Mouse (Mus musculus) forebrain, embryonic 12.5 days (tissue): ENCODE measurements around the gene Trhr2. TPM values are rescaled to one million over a fixed set of nuclear protein-coding genes. Genes with fewer than 3 reads are reported as not detected.

Experiments used
- ATAC-seq: fragments of 200-750 bp; cut with Nextera tagmentation; 2 replicates; pipeline ENCODE4 v1.8.0; 2017; ENCODE audit warnings: moderate TSS enrichment; ENCODE audit not compliant: low FRiP score
- H3K27ac ChIP-seq: fragments of 300-500 bp; sonication (generic); 2 replicates; pipeline ENCODE4 v1.5.1; 2016; ENCODE audit warnings: mild to moderate bottlenecking
- H3K27me3 ChIP-seq: fragments of 300-500 bp; sonication (generic); 2 replicates; pipeline ENCODE4 v1.6.1; 2016; ENCODE audit warnings: mild to moderate bottlenecking
- H3K36me3 ChIP-seq: fragments of 300-500 bp; sonication (generic); replicated peaks from 2 replicates; pipeline ENCODE4 v1.6.1; 2016; ENCODE audit warnings: mild to moderate bottlenecking
- H3K4me1 ChIP-seq: fragments of 300-500 bp; sonication (generic); 2 replicates; pipeline ENCODE4 v1.6.1; 2016
- H3K4me2 ChIP-seq: fragments of 300-500 bp; sonication (generic); 2 replicates; pipeline ENCODE4 v1.6.1; 2016; ENCODE audit warnings: mild to moderate bottlenecking, moderate library complexity
- H3K4me3 ChIP-seq: fragments of 300-500 bp; sonication (generic); replicated peaks from 2 replicates; pipeline ENCODE4 v1.5.1; 2016; ENCODE audit warnings: mild to moderate bottlenecking
- H3K9ac ChIP-seq: fragments of 300-500 bp; sonication (generic); 2 replicates; pipeline ENCODE4 v1.6.1; 2016; ENCODE audit warnings: mild to moderate bottlenecking
- H3K9me3 ChIP-seq: fragments of 300-500 bp; sonication (generic); 2 replicates; pipeline ENCODE4 v1.6.1; 2016
- whole genome bisulfite sequencing: fragments of 180-500 bp; shearing (Covaris S2); methylation state at CpG from one replicate; pipeline ENCODE4 v1.1.7; 2016; 5-methylcytosine and 5-hydroxymethylcytosine counted together
- polyA plus RNA-seq: library from polyadenylated mRNA; unstranded; fragments of >200 nt; fragmentation: Nextera tagmentation; extraction: Ambion mirVana; gene quantifications from 2 replicates; pipeline ENCODE4 v1.2.1, GENCODE M21; 2016

Gene Trhr2
- polyA plus RNA-seq, 1 experiment from 2014 or later: not detected

DNA sequence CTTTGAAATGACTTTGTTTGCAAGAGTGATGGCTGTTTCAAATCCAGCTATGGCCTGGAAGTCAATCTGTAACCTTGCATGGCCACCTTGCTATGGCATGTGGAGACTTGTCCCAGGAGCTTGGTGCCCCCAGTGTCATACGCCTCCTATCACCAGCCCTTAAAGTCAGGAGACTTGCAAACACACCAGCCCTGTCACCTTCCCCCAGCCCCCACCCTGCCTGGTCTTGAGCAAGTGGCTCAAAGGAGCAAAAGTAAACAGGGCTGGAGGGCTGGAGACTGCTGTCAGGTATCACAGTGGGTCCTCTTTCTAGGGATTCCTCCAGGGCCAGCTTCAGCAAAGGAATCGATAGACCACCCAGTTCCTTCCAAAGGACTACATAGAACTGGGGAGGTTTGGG is 49.4 kb downstream of the Trhr2 start:
- H3K27me3 ChIP-seq: no peaks in the 10 kb centered on the region
- peaks cover 3% of the 10 kb centered on the region; the same call in 1 of the 2 replicates for H3K4me1 ChIP-seq
- no peak overlapping the region for H3K4me2 ChIP-seq
- no peaks in the 10 kb centered on the region for H3K36me3 ChIP-seq
- no peaks in the 10 kb centered on the region for H3K9me3 ChIP-seq
- WGBS: 90% methylated on average over 2 of the region's 2 CpGs
- H3K9ac ChIP-seq: no peak overlapping the region
- H3K27ac ChIP-seq: no peak overlapping the region
- H3K4me3 ChIP-seq: no peak overlapping the region
- ATAC-seq: no peak

DNA sequence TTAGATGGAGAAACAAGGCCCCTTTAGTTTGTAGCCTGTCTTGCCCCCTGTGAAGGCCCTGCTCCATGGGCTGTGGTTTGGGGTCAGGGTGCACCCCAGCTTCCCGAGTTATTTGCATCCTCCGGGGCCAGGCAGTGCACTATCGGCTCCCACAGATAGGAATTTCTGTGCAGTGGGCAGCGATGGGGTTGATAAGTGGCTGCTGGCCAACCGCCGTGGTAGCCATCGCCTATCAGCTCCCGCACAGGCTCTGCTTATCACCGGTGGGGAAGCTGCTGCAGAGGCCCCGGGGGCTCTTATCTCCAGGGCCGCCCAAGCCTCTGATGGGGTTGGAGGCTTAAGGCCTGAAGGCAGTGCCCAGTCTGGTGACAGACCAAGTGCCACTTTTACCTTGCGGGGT is 51.3 kb downstream of the Trhr2 start:
- peaks cover 6% of the 10 kb centered on the region for H3K27me3 ChIP-seq
- WGBS: 89% methylated on average over 12 of the region's 12 CpGs
- no peaks in the 10 kb centered on the region for H3K36me3 ChIP-seq
- no peak for ATAC-seq
- H3K4me3 ChIP-seq: no peak overlapping the region
- no peak overlapping the region for H3K9ac ChIP-seq
- no peak overlapping the region for H3K4me2 ChIP-seq
- no peak overlapping the region for H3K27ac ChIP-seq
- H3K9me3 ChIP-seq: no peaks in the 10 kb centered on the region
- H3K4me1 ChIP-seq: peaks cover 8% of the 10 kb centered on the region; the same call in 1 of the 2 replicates

DNA sequence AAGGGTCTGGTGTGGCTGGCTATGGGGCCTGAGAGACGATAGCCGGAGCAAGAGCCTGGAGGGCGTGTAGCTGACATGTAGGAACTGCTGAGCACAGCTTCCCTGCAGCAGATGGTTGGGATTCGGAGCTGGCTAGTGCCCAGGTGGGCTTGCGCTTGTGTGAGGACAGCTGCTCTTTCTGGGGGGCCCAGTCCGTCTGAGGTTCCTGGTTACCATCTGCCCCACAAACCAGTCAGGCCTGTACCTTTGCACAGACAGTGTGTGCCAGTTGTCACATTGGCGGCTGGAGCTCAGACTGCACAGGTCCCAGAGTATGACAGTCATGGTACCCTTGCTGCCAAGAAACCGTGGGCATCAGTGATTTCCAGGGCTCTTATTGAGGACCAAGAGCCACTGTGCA is 52.7 kb downstream of the Trhr2 start:
- no peak for ATAC-seq
- Histone ChIP-seq H3K36me3 (no peaks in the 10 kb centered on the region), H3K4me3 (no peak overlapping the region), H3K27ac (0 out of 2 replicates have a peak overlapping the region, but pooled peaks have one; percentile 37), H3K9me3 (no peaks in the 10 kb centered on the region), H3K4me2 (no peak overlapping the region), H3K4me1 (peaks cover 11% of the 10 kb centered on the region; the same call in 1 of the 2 replicates), H3K27me3 (peaks cover 6% of the 10 kb centered on the region), H3K9ac (peak overlapping the region; percentile 7; the same call in 1 of the 2 replicates)
- 80% methylated on average over 8 of the region's 8 CpGs for WGBS

Other genes with a start within 250 kb of the Trhr2 start
- gene Zfpm1, start 78.6 kb downstream of the Trhr2 start, polyA plus RNA-seq: 0.82 and 1.2 TPM in 2 replicates
- 71.8 and 75.5 TPM in 2 replicates for gene Zc3h18, start 15.9 kb upstream of the Trhr2 start, polyA plus RNA-seq
- gene Il17c, start 61.3 kb upstream of the Trhr2 start, polyA plus RNA-seq: not detected in 2 replicates
- gene Cyba, start 72.2 kb upstream of the Trhr2 start, polyA plus RNA-seq: 37.8 and 42.6 TPM in 2 replicates
- gene Mvd, start 82.7 kb upstream of the Trhr2 start, polyA plus RNA-seq: 39.3 and 42.6 TPM in 2 replicates
- gene Snai3, start 100.0 kb upstream of the Trhr2 start, polyA plus RNA-seq: 0.15 TPM in 1 of 2 replicates, not detected in the other
- gene Rnf166, start 115.3 kb upstream of the Trhr2 start, polyA plus RNA-seq: 35.1 and 35.4 TPM in 2 replicates
- gene Ctu2, start 115.4 kb upstream of the Trhr2 start, polyA plus RNA-seq: 79.6 and 83.2 TPM in 2 replicates
- gene Piezo1, start 190.6 kb upstream of the Trhr2 start, polyA plus RNA-seq: 4.7 and 4.9 TPM in 2 replicates
- 43.7 and 46.0 TPM in 2 replicates for gene Cdt1, start 207.3 kb upstream of the Trhr2 start, polyA plus RNA-seq
- 170 and 188 TPM in 2 replicates for gene Aprt, start 216.2 kb upstream of the Trhr2 start, polyA plus RNA-seq